Mouse (Mus musculus) myocyte (in vitro differentiated cells): ENCODE data around the gene Selenow. TPM values are rescaled to one million over a fixed set of nuclear protein-coding genes. Genes with fewer than 3 reads are reported as not detected.

Experiments used
- H3K27me3 ChIP-seq: one replicate; pipeline ENCODE4 v1.6.1; 2011; ENCODE audit not compliant: control insufficient read depth, insufficient read depth, insufficient read length
- H3K36me3 ChIP-seq: one replicate; pipeline ENCODE4 v1.6.1; 2011; ENCODE audit not compliant: control insufficient read depth, insufficient read depth
- H3K4me2 ChIP-seq: one replicate; pipeline ENCODE4 v1.6.1; 2011; ENCODE audit warnings: low read depth, control low read depth
- H3K4me3 ChIP-seq: one replicate; pipeline ENCODE4 v1.5.1; 2011; ENCODE audit warnings: mild to moderate bottlenecking, control low read depth, moderate library complexity
- H3K79me2 ChIP-seq: one replicate; pipeline ENCODE4 v1.6.1; 2011; ENCODE audit not compliant: control insufficient read depth, insufficient read depth
- H3ac ChIP-seq: one replicate; pipeline ENCODE4 v1.6.1; 2011; ENCODE audit not compliant: control insufficient read depth, insufficient read length
- CEBPB ChIP-seq: IDR thresholded peaks from 2 replicates; pipeline ENCODE4 v1.6.1; 2011; ENCODE audit warnings: mild to moderate bottlenecking, moderate library complexity; ENCODE audit not compliant: poor library complexity, insufficient read depth, severe bottlenecking
- E2F4 ChIP-seq: IDR thresholded peaks from one replicate; pipeline ENCODE4 v1.6.1; 2011; ENCODE audit warnings: mild to moderate bottlenecking, control low read depth, moderate library complexity; ENCODE audit not compliant: insufficient read depth
- MAX ChIP-seq: IDR thresholded peaks from one replicate; pipeline ENCODE4 v1.6.1; 2011; ENCODE audit warnings: low read depth, mild to moderate bottlenecking, control low read depth
- MYOD1 ChIP-seq, 3 experiments: IDR thresholded peaks; one replicate each; pipeline ENCODE4 v1.6.1; 2011; ENCODE audit warnings: control low read depth in 2 of 3, low read depth in 2 of 3, mild to moderate bottlenecking in 2 of 3, moderate library complexity in 1 of 3; ENCODE audit not compliant: insufficient read length in 2 of 3, control insufficient read depth in 1 of 3
- MYOG ChIP-seq, 3 experiments: IDR thresholded peaks; one replicate each; pipeline ENCODE4 v1.6.1; 2011; ENCODE audit warnings: control low read depth in 2 of 3, low read depth in 2 of 3, mild to moderate bottlenecking in 2 of 3; ENCODE audit not compliant: insufficient read length in 2 of 3, control insufficient read depth in 1 of 3, insufficient read depth in 1 of 3
- POLR2A ChIP-seq: IDR thresholded peaks from one replicate; pipeline ENCODE4 v1.6.1; 2011; ENCODE audit warnings: low read depth, mild to moderate bottlenecking, control low read depth, moderate library complexity; ENCODE audit not compliant: insufficient read length
- POLR2AphosphoS2 ChIP-seq: IDR thresholded peaks from one replicate; pipeline ENCODE4 v1.6.1; 2011; ENCODE audit warnings: low read depth, control low read depth; ENCODE audit not compliant: insufficient read length
- REST ChIP-seq: IDR thresholded peaks from one replicate; pipeline ENCODE4 v1.6.1; 2011; ENCODE audit warnings: mild to moderate bottlenecking, control low read depth, moderate library complexity; ENCODE audit not compliant: insufficient read depth, insufficient read length
- SRF ChIP-seq: IDR thresholded peaks from one replicate; pipeline ENCODE4 v1.6.1; 2011; ENCODE audit warnings: low read depth; ENCODE audit not compliant: control insufficient read depth, insufficient read length
- TCF12 ChIP-seq: IDR thresholded peaks from one replicate; pipeline ENCODE4 v1.6.1; 2011; ENCODE audit warnings: mild to moderate bottlenecking, control low read depth; ENCODE audit not compliant: poor library complexity, insufficient read depth, severe bottlenecking
- TCF3 ChIP-seq: IDR thresholded peaks from one replicate; pipeline ENCODE4 v1.6.1; 2011; ENCODE audit warnings: low read depth, control low read depth; ENCODE audit not compliant: insufficient read length
- USF1 ChIP-seq: IDR thresholded peaks from one replicate; pipeline ENCODE4 v1.6.1; 2011; ENCODE audit warnings: low read depth, mild to moderate bottlenecking, control low read depth, moderate library complexity
- polyA plus RNA-seq: library from polyadenylated mRNA; unstranded; fragments of >200 nt; fragmentation: generic; extraction: Trizol; gene quantifications from one replicate; pipeline ENCODE4 v1.2.1, GENCODE M21; 2012; ENCODE audit warnings: missing spikeins

Selenow gene
- polyA plus RNA-seq, 1 experiment: 507 TPM

DNA sequence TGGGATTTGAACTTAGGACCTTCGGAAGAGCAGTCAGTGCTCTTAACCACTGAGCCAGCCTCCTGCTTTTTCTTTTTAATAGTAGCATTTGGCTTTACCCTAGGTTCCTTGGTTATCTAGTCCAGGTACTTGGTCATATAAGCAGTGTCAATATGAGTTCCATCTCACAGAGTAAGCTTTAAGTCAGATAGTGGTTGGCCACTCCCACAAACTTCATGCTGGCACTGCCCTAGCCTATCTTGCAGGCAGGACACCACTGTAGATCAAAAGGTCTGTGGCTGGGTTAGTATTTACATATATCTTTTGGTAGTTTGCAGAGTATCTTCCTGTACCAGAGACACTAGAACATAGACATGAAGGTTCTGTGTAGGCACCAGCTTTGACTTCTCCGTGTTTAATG lies 38.1 kb downstream of the Selenow start:
- Histone ChIP-seq H3K4me3 (no peak overlapping the region), H3ac (no peak overlapping the region), H3K4me2 (no peak overlapping the region), H3K79me2 (no peaks in the 10 kb centered on the region), H3K36me3 (no peaks in the 10 kb centered on the region), H3K27me3 (no peaks in the 10 kb centered on the region)
- TF ChIP-seq MYOD1 (IDR thresholded peaks at IDR 0.05; ENCODE audit: control insufficient read depth in 1 of 3, insufficient read length in 2 of 3, low read depth in 2 of 3): no peak
- TF ChIP-seq POLR2A: no peak

DNA sequence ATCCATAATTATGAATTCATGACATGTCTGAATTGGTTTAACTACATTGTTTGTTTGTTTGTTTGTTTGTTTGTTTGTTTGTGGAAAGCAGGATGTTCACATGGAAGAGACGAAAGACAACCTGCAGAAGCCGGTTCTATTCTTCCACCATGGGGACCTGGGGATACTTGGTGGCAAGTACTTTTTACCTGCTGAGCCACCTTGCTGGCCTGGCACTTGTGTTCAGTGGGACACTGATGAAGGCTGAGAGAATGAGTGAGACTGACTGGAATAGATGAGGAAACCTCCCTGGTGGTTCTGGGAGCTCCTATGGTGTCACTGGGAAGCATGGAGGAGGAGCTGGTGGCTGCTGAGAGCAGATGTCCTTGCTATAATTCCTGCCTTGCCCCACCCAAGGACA lies 39.9 kb downstream of the Selenow start, which contains the start of gene Crxos:
Gene Crxos, plus strand, starts transcription at position 301 of the 400 bp plus-strand sequence.
- no peaks in the 10 kb centered on the region for H3K27me3 ChIP-seq
- no peaks in the 10 kb centered on the region for H3K79me2 ChIP-seq
- no peak within 1 kb of the TSS for H3ac ChIP-seq
- TF ChIP-seq POLR2AphosphoS2 (no peak), TCF3 (no peak), TCF12 (no peak), USF1 (no peak), E2F4 (no peak), CEBPB (no peak), MAX (no peak), POLR2A (no peak), SRF (no peak), REST (no peak), MYOG (IDR thresholded peaks at IDR 0.05; ENCODE audit: control insufficient read depth in 1 of 3, insufficient read depth in 1 of 3, insufficient read length in 2 of 3, low read depth in 2 of 3) (no peak), MYOD1 (IDR thresholded peaks at IDR 0.05; ENCODE audit: control insufficient read depth in 1 of 3, insufficient read length in 2 of 3, low read depth in 2 of 3) (no peak)
- no peaks in the 10 kb centered on the region for H3K36me3 ChIP-seq
- H3K4me2 ChIP-seq: no peak within 1 kb of the TSS
- no peak within 1 kb of the TSS for H3K4me3 ChIP-seq

DNA sequence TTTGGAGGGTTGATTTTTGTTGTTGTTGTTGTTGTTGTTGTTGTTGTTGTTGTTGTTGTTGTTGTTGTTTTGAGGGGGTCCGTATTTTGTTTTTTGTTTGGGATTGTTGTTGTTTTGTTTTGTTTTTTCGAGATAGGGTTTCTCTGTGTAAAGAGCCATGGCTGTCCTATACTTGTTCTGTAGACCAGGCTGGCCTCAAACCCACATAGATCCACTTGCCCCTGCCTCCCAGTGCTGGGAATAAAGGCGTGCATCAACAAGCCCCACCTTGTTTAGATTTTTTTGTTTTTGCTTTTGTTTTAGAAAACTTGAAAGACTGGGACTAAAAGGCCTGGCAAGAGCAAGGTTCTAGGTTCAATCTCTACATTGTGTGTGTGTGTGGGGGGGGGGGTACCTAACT lies 40.4 kb downstream of the Selenow start:
- H3K4me2 ChIP-seq: no peak overlapping the region
- TF ChIP-seq POLR2A (no peak), TCF12 (no peak), E2F4 (no peak), MYOG (IDR thresholded peaks at IDR 0.05; ENCODE audit: control insufficient read depth in 1 of 3, insufficient read depth in 1 of 3, insufficient read length in 2 of 3, low read depth in 2 of 3) (no peak), REST (no peak), USF1 (no peak), TCF3 (no peak), CEBPB (no peak), POLR2AphosphoS2 (no peak)
- H3ac ChIP-seq: no peak overlapping the region

DNA sequence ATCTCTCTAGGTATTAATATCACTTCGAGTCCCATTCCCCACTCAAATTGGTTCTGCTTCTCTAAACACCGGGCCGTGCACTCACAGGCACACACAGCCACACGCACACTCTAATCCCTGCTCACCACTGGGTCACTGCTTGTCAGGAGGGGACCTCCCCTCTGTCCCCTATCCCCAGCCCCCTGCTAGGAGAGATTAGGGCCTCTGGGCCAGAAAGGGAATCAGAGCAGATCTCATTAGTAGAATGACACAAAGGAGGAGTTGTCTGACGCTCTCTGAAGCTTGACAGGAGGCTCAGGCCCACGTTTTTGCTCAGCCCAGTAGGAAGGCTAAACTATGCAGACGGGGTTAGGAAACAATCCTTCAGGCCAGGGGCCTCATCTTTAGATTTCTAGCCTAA lies 40.8 kb downstream of the Selenow start:
- Histone ChIP-seq H3K27me3 (no peaks in the 10 kb centered on the region), H3ac (no peak overlapping the region), H3K36me3 (no peaks in the 10 kb centered on the region), H3K4me2 (no peak overlapping the region), H3K4me3 (no peak overlapping the region), H3K79me2 (no peaks in the 10 kb centered on the region)
- no peak for TF ChIP-seq SRF
- no peak for TF ChIP-seq MYOG (IDR thresholded peaks at IDR 0.05; ENCODE audit: control insufficient read depth in 1 of 3, insufficient read depth in 1 of 3, insufficient read length in 2 of 3, low read depth in 2 of 3)

More for the DNA sequence above, 40.4 kb downstream of the Selenow start:
- Histone ChIP-seq H3K4me3 (no peak overlapping the region), H3K27me3 (no peaks in the 10 kb centered on the region), H3K79me2 (no peaks in the 10 kb centered on the region), H3K36me3 (no peaks in the 10 kb centered on the region)

DNA sequence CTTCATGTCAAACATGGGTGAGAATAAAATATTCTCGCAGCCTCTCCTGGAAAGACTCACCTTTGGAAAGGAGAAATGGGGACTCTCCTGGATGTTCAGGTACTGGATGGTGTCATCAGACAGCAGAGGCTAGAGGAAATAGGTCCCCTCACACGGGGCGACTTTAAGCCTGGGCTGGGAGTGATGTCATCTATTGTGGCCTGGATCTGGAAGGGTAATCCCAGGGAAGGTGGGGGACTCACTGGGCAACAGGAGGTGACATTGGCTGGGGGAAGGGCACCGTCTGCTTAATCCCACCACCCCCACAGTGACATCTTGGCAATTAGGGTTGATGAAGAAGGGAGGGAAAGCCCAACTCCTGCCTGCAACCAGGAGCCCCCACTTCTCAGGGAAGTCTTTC lies 42.4 kb downstream of the Selenow start, which contains the start of gene Crx:
Gene Crx, minus strand, starts transcription at position 213 of the 400 bp plus-strand sequence.
- Histone ChIP-seq H3K79me2 (no peaks in the 10 kb centered on the region), H3K27me3 (peaks cover 5% of the 10 kb centered on the region), H3K36me3 (no peaks in the 10 kb centered on the region), H3K4me2 (no peak within 1 kb of the TSS), H3ac (no peak within 1 kb of the TSS), H3K4me3 (no peak within 1 kb of the TSS)
- no peak for TF ChIP-seq TCF12
- no peak for TF ChIP-seq MAX
- TF ChIP-seq CEBPB: no peak

Other genes starting within 250 kb of the Selenow start
- gene Obox5, start 172.3 kb downstream of the Selenow start, polyA plus RNA-seq: not detected
- gene Obox6, start 82.7 kb downstream of the Selenow start, polyA plus RNA-seq: not detected
- not detected for gene Crx, start 42.4 kb downstream of the Selenow start, polyA plus RNA-seq
- not detected for gene Crxos, start 39.8 kb downstream of the Selenow start, polyA plus RNA-seq
- 270 TPM for gene Nop53, start 23.7 kb upstream of the Selenow start, polyA plus RNA-seq
- gene Ehd2, start 45.2 kb upstream of the Selenow start, polyA plus RNA-seq: 104 TPM
- 6.6 TPM for gene Bicra, start 125.5 kb upstream of the Selenow start, polyA plus RNA-seq
- not detected for gene Zfp541, start 139.4 kb upstream of the Selenow start, polyA plus RNA-seq
- gene Napa, start 176.1 kb upstream of the Selenow start, polyA plus RNA-seq: 193 TPM
- gene Kptn, start 197.5 kb upstream of the Selenow start, polyA plus RNA-seq: 16.4 TPM
- 0.02 TPM for gene Slc8a2, start 207.4 kb upstream of the Selenow start, polyA plus RNA-seq